Mouse (Mus musculus): ENCODE measurements around the gene Shisal2a. TPM values are rescaled to one million over a fixed set of nuclear protein-coding genes. Genes with fewer than 3 reads are reported as not detected.
"Not testable (repeated sequence)": the region's sequence is repeated elsewhere in the genome, so short reads cannot be mapped to it uniquely, and the experiment has no call there.

Shisal2a gene
- total RNA-seq, 2 experiments from 2014 or later, result not detected

- DNase-seq, result no peak
These were observed 11.0 kb downstream of the Shisal2a start for GRCm38 (mm10) chr4:108372166-108372565.

- DNase-seq, result no peak
These were observed 11.7 kb downstream of the Shisal2a start for GRCm38 (mm10) chr4:108371421-108371820.

GRCm38 (mm10) chr4:108370409-108370808 is 12.7 kb downstream of the Shisal2a start:
- DNase-seq, result no peak

- no peak for DNase-seq
These were observed 13.9 kb downstream of the Shisal2a start for GRCm38 (mm10) chr4:108369254-108369653.

GRCm38 (mm10) chr4:108364111-108364476 is 19.1 kb downstream of the Shisal2a start:
- DNase-seq, result no peak

- no peak for DNase-seq
These were observed 19.6 kb downstream of the Shisal2a start for GRCm38 (mm10) chr4:108363355-108364110.

GRCm38 (mm10) chr4:108362321-108363261 is 20.6 kb downstream of the Shisal2a start:
- no peak for DNase-seq

- DNase-seq, result peak; percentile 42
These were observed 22.8 kb downstream of the Shisal2a start for GRCm38 (mm10) chr4:108360136-108361055.

- no peak for DNase-seq
These were observed 24.7 kb downstream of the Shisal2a start for GRCm38 (mm10) chr4:108358498-108358897.

GRCm38 (mm10) chr4:108357458-108357857 is 25.7 kb downstream of the Shisal2a start:
- DNase-seq, result no peak

- not testable (repeated sequence) for DNase-seq
These were observed 29.6 kb downstream of the Shisal2a start for GRCm38 (mm10) chr4:108353591-108353990.

- DNase-seq, result no peak
These were observed 32.3 kb downstream of the Shisal2a start for GRCm38 (mm10) chr4:108350819-108351218.

GRCm38 (mm10) chr4:108349836-108350547 is 33.2 kb downstream of the Shisal2a start:
- DNase-seq, result no peak

- DNase-seq, result no peak
These were observed 34.1 kb downstream of the Shisal2a start for GRCm38 (mm10) chr4:108349064-108349463.

GRCm38 (mm10) chr4:108348256-108348875 is 34.8 kb downstream of the Shisal2a start:
- DNase-seq, result no peak

- DNase-seq, result no peak
These were observed 36.0 kb downstream of the Shisal2a start for GRCm38 (mm10) chr4:108347111-108347510.

- no peak for DNase-seq
These were observed 37.3 kb downstream of the Shisal2a start for GRCm38 (mm10) chr4:108345826-108346225.

GRCm38 (mm10) chr4:108344631-108345083 is 38.5 kb downstream of the Shisal2a start:
- DNase-seq, result no peak

- DNase-seq, result peak; percentile 35 to 60
These were observed 43.9 kb downstream of the Shisal2a start for GRCm38 (mm10) chr4:108339277-108339690.

GRCm38 (mm10) chr4:108338811-108339210 is 44.3 kb downstream of the Shisal2a start:
- peak; percentile 29 to 33 for DNase-seq

GRCm38 (mm10) chr4:108338321-108338733 is 44.8 kb downstream of the Shisal2a start:
- DNase-seq, result no peak

Measured in layer of hippocampus, postnatal 36 days (tissue).